Mouse (Mus musculus): ENCODE data around the gene Dnah10. TPM values are rescaled to one million over a fixed set of nuclear protein-coding genes. Genes with fewer than 3 reads are reported as not detected.

Gene Dnah10
- total RNA-seq (2012; rRNA removed) (0.04 and 0.08 TPM in 2 replicates), total RNA-seq (2014; rRNA removed) (0.03 and 0.28 TPM in 2 replicates), polyA plus RNA-seq (2012; ENCODE audit: insufficient read length, low read depth) (0.26 and 0.30 TPM in 2 replicates)

DNA sequence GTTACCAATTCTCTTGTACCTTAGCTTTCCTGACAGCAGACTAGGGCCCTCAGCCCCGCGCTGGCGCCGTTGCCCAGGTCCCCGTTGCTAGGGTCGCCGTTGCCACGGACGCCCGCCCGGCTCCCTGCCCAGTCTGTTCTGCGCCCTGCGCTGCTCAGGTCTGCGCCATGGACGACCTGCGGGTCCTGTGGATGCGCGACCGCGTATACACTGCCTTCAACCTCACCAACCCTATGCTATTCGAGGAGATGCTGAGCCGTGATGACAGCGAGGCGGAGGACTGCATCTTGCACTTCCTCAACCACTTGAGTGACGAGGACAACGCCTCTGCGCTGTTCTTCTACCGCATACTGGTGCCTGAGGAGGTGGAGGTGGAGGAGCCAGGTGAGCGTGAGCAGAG is at the start of gene Dnah10:
Dnah10 (plus strand) TSS at position 89 of the 400 bp plus-strand sequence.
- no peaks in the 10 kb centered on the region for H3K79me2 ChIP-seq (replicated peaks; ENCODE audit: control insufficient read depth, extremely low read depth, insufficient read depth, poor library complexity, severe bottlenecking)
- no peak within 1 kb of the TSS for H3K27ac ChIP-seq (ENCODE audit: insufficient read depth, low read depth)
- no peak within 1 kb of the TSS for H3K4me2 ChIP-seq (ENCODE audit: insufficient read depth, low read depth, poor library complexity, severe bottlenecking)
- H3K9ac ChIP-seq (ENCODE audit: insufficient read depth, low read depth), result no peak within 1 kb of the TSS
- no peaks in the 10 kb centered on the region for H3K27me3 ChIP-seq (replicated peaks)
- H3K4me3 ChIP-seq (replicated peaks in 1 of 3; ENCODE audit: low read depth in 2 of 3, low read length in 2 of 3, poor library complexity in 1 of 3), result no peak within 1 kb of the TSS
- DNase-seq (ENCODE audit: extremely low read depth), result no peak
- H3K9me3 ChIP-seq (replicated peaks; ENCODE audit: low read length), result no peaks in the 10 kb centered on the region
- no peaks in the 10 kb centered on the region; a peak in 1 of 4 replicates for H3K4me1 ChIP-seq (ENCODE audit: control insufficient read depth in 1 of 2, insufficient read depth in 2 of 2)
- TF ChIP-seq E2F4 (IDR thresholded peaks at IDR 0.05; ENCODE audit: insufficient replicate concordance, low read depth, low read length) (no peak), USF2 (conservative IDR thresholded peaks at IDR 0.05; ENCODE audit: low read depth, low read length) (no peak)
- dilution Hi-C loops (cut with MboI; ENCODE audit: extremely low pct_ligation_motif_present, extremely low pct_unique_long_range_greater_than_20kb, low sequenced_read_pairs) (no loop called here), in situ Hi-C loops (cut with MboI; ENCODE audit: low pct_ligation_motif_present, low pct_unique_long_range_greater_than_20kb, low sequenced_read_pairs) (no loop called here)
- H3K36me3 ChIP-seq (replicated peaks in 1 of 2; ENCODE audit: control insufficient read depth in 1 of 2, insufficient read depth in 1 of 2, low read length in 1 of 2), result peaks cover 20 to 50% of the 10 kb centered on the region in 2 experiments

DNA sequence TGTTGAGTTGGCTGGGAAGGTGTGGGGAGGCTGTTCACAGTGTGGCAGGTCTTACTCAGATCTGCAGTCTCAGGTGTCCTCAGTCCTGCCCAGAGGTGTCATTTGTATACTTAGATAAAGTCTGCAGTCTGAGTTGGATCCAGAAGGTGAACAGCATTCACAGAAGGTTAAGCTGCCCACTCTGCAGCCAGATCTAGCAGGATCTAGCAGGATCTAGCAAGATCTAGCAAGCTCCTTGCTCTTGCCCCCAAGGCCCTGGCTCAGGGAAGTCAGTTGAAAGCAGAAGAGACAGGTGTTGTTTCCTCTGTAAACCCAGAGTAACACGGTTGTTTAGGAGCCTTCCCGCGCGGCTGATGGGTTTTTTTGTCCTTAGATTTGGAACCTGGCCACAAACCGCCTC is 11.1 kb upstream of the Dnah10 start:
- dilution Hi-C loops (cut with MboI; ENCODE audit: extremely low pct_ligation_motif_present, extremely low pct_unique_long_range_greater_than_20kb, low sequenced_read_pairs), result no loop called here
- Histone ChIP-seq H3K4me2 (ENCODE audit: insufficient read depth, low read depth, poor library complexity, severe bottlenecking) (no peak overlapping the region), H3K36me3 (replicated peaks in 1 of 2; ENCODE audit: control insufficient read depth in 1 of 2, insufficient read depth in 1 of 2, low read length in 1 of 2) (peaks cover 56 to 69% of the 10 kb centered on the region in 2 experiments), H3K9ac (ENCODE audit: insufficient read depth, low read depth) (no peak overlapping the region), H3K4me3 (replicated peaks in 1 of 3; ENCODE audit: low read depth in 2 of 3, low read length in 2 of 3, poor library complexity in 1 of 3) (no peak overlapping the region), H3K27ac (ENCODE audit: insufficient read depth, low read depth) (no peak overlapping the region), H3K79me2 (replicated peaks; ENCODE audit: control insufficient read depth, extremely low read depth, insufficient read depth, poor library complexity, severe bottlenecking) (no peaks in the 10 kb centered on the region), H3K4me1 (ENCODE audit: control insufficient read depth in 1 of 2, insufficient read depth in 2 of 2) (no peaks in the 10 kb centered on the region), H3K9me3 (replicated peaks; ENCODE audit: low read length) (no peaks in the 10 kb centered on the region), H3K27me3 (replicated peaks) (no peaks in the 10 kb centered on the region)
- in situ Hi-C loops (cut with MboI; ENCODE audit: low pct_ligation_motif_present, low pct_unique_long_range_greater_than_20kb, low sequenced_read_pairs), result no loop called here
- no peak for DNase-seq (ENCODE audit: extremely low read depth)
- TF ChIP-seq USF2 (conservative IDR thresholded peaks at IDR 0.05; ENCODE audit: low read depth, low read length), result no peak
- no peak for TF ChIP-seq MAX (IDR thresholded peaks at IDR 0.05; ENCODE audit: low read length)
- TF ChIP-seq ETS1 (conservative IDR thresholded peaks at IDR 0.05; ENCODE audit: low read depth, low read length), result no peak
- no peak for TF ChIP-seq GABPA (IDR thresholded peaks at IDR 0.05; ENCODE audit: insufficient replicate concordance, low read depth, low read length)
- no peak for TF ChIP-seq IRF4 (IDR thresholded peaks at IDR 0.05; ENCODE audit: low read depth, low read length)
- TF ChIP-seq CTCF (conservative IDR thresholded peaks at IDR 0.05 in 1 of 2, IDR thresholded peaks at IDR 0.05 in 1 of 2; ENCODE audit: low read depth in 2 of 2, low read length in 2 of 2), result no peak
- TF ChIP-seq KAT2A (IDR thresholded peaks at IDR 0.05; ENCODE audit: insufficient replicate concordance, low read length), result no peak
- no peak for TF ChIP-seq MAFK (IDR thresholded peaks at IDR 0.05; ENCODE audit: insufficient replicate concordance, low read length)
- no peak for TF ChIP-seq RAD21 (IDR thresholded peaks at IDR 0.05; ENCODE audit: low read depth, low read length)
- no peak for TF ChIP-seq EP300 (IDR thresholded peaks at IDR 0.05; ENCODE audit: low read length)
- TF ChIP-seq POLR2A (IDR thresholded peaks at IDR 0.05; ENCODE audit: low read depth, low read length), result no peak
- TF ChIP-seq MYC (IDR thresholded peaks at IDR 0.05; ENCODE audit: low read depth, low read length), result no peak
- no peak for TF ChIP-seq JUND (conservative IDR thresholded peaks at IDR 0.05; ENCODE audit: low read depth, low read length)
- no peak for TF ChIP-seq POLR2AphosphoS2 (IDR thresholded peaks at IDR 0.05; ENCODE audit: low read depth, low read length)
- no peak for TF ChIP-seq NRF1 (IDR thresholded peaks at IDR 0.05; ENCODE audit: low read depth, low read length)
- no peak for TF ChIP-seq ZMIZ1 (IDR thresholded peaks at IDR 0.05; ENCODE audit: low read depth, low read length)
- no peak for TF ChIP-seq E2F4 (IDR thresholded peaks at IDR 0.05; ENCODE audit: insufficient replicate concordance, low read depth, low read length)
